Mouse (Mus musculus): ENCODE measurements around the gene Ccdc93. TPM values are rescaled to one million over a fixed set of nuclear protein-coding genes. Genes with fewer than 3 reads are reported as not detected.

Ccdc93 gene
- polyA plus RNA-seq, 1 experiment from 2014 or later: 8.2 TPM

GRCm38 (mm10) chr1:121468271-121468670, 37.4 kb downstream of the Ccdc93 start:
- Histone ChIP-seq H3K36me3 (ENCODE audit: control insufficient read depth, insufficient read depth) (peaks cover 36% of the 10 kb centered on the region; the same call in 1 of the 2 replicates), H3K4me3 (ENCODE audit: low read depth, low read length) (no peak overlapping the region), H3K9ac (ENCODE audit: low read depth, low read length) (no peak overlapping the region), H3K4me1 (replicated peaks; ENCODE audit: control insufficient read depth, insufficient read depth, low read length) (no peaks in the 10 kb centered on the region), H3K27me3 (replicated peaks; ENCODE audit: control insufficient read depth, insufficient read depth, low read length) (no peaks in the 10 kb centered on the region), H3K27ac (ENCODE audit: low read depth, low read length) (no peak overlapping the region), H3K9me3 (ENCODE audit: control insufficient read depth) (no peaks in the 10 kb centered on the region), H3K4me2 (replicated peaks; ENCODE audit: low read depth) (no peak overlapping the region)
- ATAC-seq: no peak
- 79% methylated on average over 2 of the region's 2 CpGs for WGBS
- no peak for TF ChIP-seq CTCF (IDR thresholded peaks at IDR 0.05; ENCODE audit: low read depth)

GRCm38 (mm10) chr1:121471503-121471902, 40.7 kb downstream of the Ccdc93 start:
- Histone ChIP-seq H3K9me3 (ENCODE audit: control insufficient read depth) (no peaks in the 10 kb centered on the region), H3K4me2 (replicated peaks; ENCODE audit: low read depth) (no peak overlapping the region), H3K9ac (ENCODE audit: low read depth, low read length) (no peak overlapping the region), H3K27ac (ENCODE audit: low read depth, low read length) (no peak overlapping the region), H3K4me3 (ENCODE audit: low read depth, low read length) (no peak overlapping the region), H3K27me3 (replicated peaks; ENCODE audit: control insufficient read depth, insufficient read depth, low read length) (no peaks in the 10 kb centered on the region), H3K36me3 (ENCODE audit: control insufficient read depth, insufficient read depth) (peaks cover 27% of the 10 kb centered on the region), H3K4me1 (replicated peaks; ENCODE audit: control insufficient read depth, insufficient read depth, low read length) (no peaks in the 10 kb centered on the region)
- no peak for ATAC-seq
- 55% methylated on average over 5 of the region's 5 CpGs for WGBS
- no peak for TF ChIP-seq CTCF (IDR thresholded peaks at IDR 0.05; ENCODE audit: low read depth)

- no peak overlapping the region; the same call in 1 of the 2 replicates for H3K27ac ChIP-seq (ENCODE audit: low read depth, low read length)
- 93% methylated on average over 5 of the region's 5 CpGs for WGBS
- H3K4me2 ChIP-seq (replicated peaks; ENCODE audit: low read depth): no peak overlapping the region
- no peak overlapping the region for H3K9ac ChIP-seq (ENCODE audit: low read depth, low read length)
- no peak overlapping the region for H3K4me3 ChIP-seq (ENCODE audit: low read depth, low read length)
- peaks cover 61% of the 10 kb centered on the region for H3K36me3 ChIP-seq (ENCODE audit: control insufficient read depth, insufficient read depth)
- TF ChIP-seq CTCF (IDR thresholded peaks at IDR 0.05; ENCODE audit: low read depth): no peak
- H3K9me3 ChIP-seq (ENCODE audit: control insufficient read depth): no peaks in the 10 kb centered on the region
- H3K4me1 ChIP-seq (replicated peaks; ENCODE audit: control insufficient read depth, insufficient read depth, low read length): no peaks in the 10 kb centered on the region
- no peaks in the 10 kb centered on the region for H3K27me3 ChIP-seq (replicated peaks; ENCODE audit: control insufficient read depth, insufficient read depth, low read length)
- no peak for ATAC-seq
Observed at GRCm38 (mm10) chr1:121477716-121478115, 46.9 kb downstream of the Ccdc93 start.

GRCm38 (mm10) chr1:121478284-121478980, 47.6 kb downstream of the Ccdc93 start:
- peaks cover 68% of the 10 kb centered on the region for H3K36me3 ChIP-seq (ENCODE audit: control insufficient read depth, insufficient read depth)
- no peak overlapping the region for H3K4me2 ChIP-seq (replicated peaks; ENCODE audit: low read depth)

GRCm38 (mm10) chr1:121479403-121479802, 48.6 kb downstream of the Ccdc93 start:
- Histone ChIP-seq H3K4me3 (ENCODE audit: low read depth, low read length) (no peak overlapping the region), H3K4me2 (replicated peaks; ENCODE audit: low read depth) (no peak overlapping the region), H3K27me3 (replicated peaks; ENCODE audit: control insufficient read depth, insufficient read depth, low read length) (no peaks in the 10 kb centered on the region), H3K36me3 (ENCODE audit: control insufficient read depth, insufficient read depth) (peaks cover 68% of the 10 kb centered on the region), H3K4me1 (replicated peaks; ENCODE audit: control insufficient read depth, insufficient read depth, low read length) (no peaks in the 10 kb centered on the region), H3K9me3 (ENCODE audit: control insufficient read depth) (no peaks in the 10 kb centered on the region), H3K27ac (ENCODE audit: low read depth, low read length) (no peak overlapping the region), H3K9ac (ENCODE audit: low read depth, low read length) (no peak overlapping the region)
- 59% methylated on average over 5 of the region's 5 CpGs for WGBS
- ATAC-seq: peak; percentile 65; the same call in 1 of the 2 replicates
- no peak for TF ChIP-seq CTCF (IDR thresholded peaks at IDR 0.05; ENCODE audit: low read depth)

More at GRCm38 (mm10) chr1:121478284-121478980, 47.6 kb downstream of the Ccdc93 start:
- Histone ChIP-seq H3K27ac (ENCODE audit: low read depth, low read length) (no peak overlapping the region; the same call in 1 of the 2 replicates), H3K27me3 (replicated peaks; ENCODE audit: control insufficient read depth, insufficient read depth, low read length) (no peaks in the 10 kb centered on the region), H3K9ac (ENCODE audit: low read depth, low read length) (no peak overlapping the region), H3K9me3 (ENCODE audit: control insufficient read depth) (no peaks in the 10 kb centered on the region), H3K4me3 (ENCODE audit: low read depth, low read length) (no peak overlapping the region), H3K4me1 (replicated peaks; ENCODE audit: control insufficient read depth, insufficient read depth, low read length) (no peaks in the 10 kb centered on the region)
- ATAC-seq: no peak
- TF ChIP-seq CTCF (IDR thresholded peaks at IDR 0.05; ENCODE audit: low read depth): no peak
- WGBS: 83% methylated on average over 12 of the region's 12 CpGs

DNA sequence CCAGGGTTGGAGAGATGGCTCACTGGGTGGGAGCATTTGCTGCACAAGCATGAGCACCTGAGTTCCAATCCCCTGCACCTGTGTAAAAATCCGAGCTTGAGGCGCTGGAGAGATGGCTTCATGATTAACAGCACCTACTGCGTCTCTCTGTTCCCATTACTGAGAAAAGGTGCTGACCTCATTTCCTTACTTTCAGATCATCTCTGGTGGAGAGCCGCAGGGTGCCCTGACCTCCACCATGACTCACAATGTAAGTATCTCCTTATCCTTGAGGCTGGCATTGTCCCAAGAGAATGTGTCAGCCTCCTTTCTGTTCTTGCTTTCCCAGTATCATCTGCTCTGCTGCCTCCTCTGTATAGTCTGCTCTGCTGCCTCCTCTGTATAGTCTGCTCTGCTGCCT, 52.2 kb downstream of the Ccdc93 start:
- no peak for ATAC-seq
- no peak overlapping the region for H3K4me2 ChIP-seq (replicated peaks; ENCODE audit: low read depth)
- H3K4me1 ChIP-seq (replicated peaks; ENCODE audit: control insufficient read depth, insufficient read depth, low read length): no peaks in the 10 kb centered on the region
- no peak for TF ChIP-seq CTCF (IDR thresholded peaks at IDR 0.05; ENCODE audit: low read depth)
- whole genome bisulfite sequencing: 80% methylated on average over 4 of the region's 4 CpGs
- no peak overlapping the region for H3K9ac ChIP-seq (ENCODE audit: low read depth, low read length)
- H3K27ac ChIP-seq (ENCODE audit: low read depth, low read length): no peak overlapping the region
- H3K27me3 ChIP-seq (replicated peaks; ENCODE audit: control insufficient read depth, insufficient read depth, low read length): no peaks in the 10 kb centered on the region
- H3K36me3 ChIP-seq (ENCODE audit: control insufficient read depth, insufficient read depth): peaks cover 69% of the 10 kb centered on the region
- H3K4me3 ChIP-seq (ENCODE audit: low read depth, low read length): no peak overlapping the region
- H3K9me3 ChIP-seq (ENCODE audit: control insufficient read depth): no peaks in the 10 kb centered on the region

Measured in intestine, postnatal 0 days (tissue).